Mouse (Mus musculus): ENCODE results near the gene Ctbs. TPM values are rescaled to one million over a fixed set of nuclear protein-coding genes. Genes with fewer than 3 reads are reported as not detected.

Ctbs gene
- polyA plus RNA-seq, 1 experiment from 2014 or later, result 19.0 TPM

- 95% methylated on average over 5 of the region's 5 CpGs for WGBS
- no peak for ATAC-seq (replicated peaks; ENCODE audit: low FRiP score, low read depth)
- DNase-seq (ENCODE audit: low spot score), result no peak
- Histone ChIP-seq H3K9ac (ENCODE audit: low read depth, low read length) (no peak overlapping the region), H3K36me3 (ENCODE audit: insufficient read depth, low read length) (no peaks in the 10 kb centered on the region), H3K4me2 (ENCODE audit: low read length) (peak overlapping the region; percentile 86; the same call in 1 of the 2 replicates), H3K4me1 (replicated peaks; ENCODE audit: insufficient read depth, low read length) (peaks cover 12% of the 10 kb centered on the region; the same call in 1 of the 2 replicates), H3K27ac (no peak overlapping the region), H3K27me3 (ENCODE audit: insufficient read depth, low read length) (no peaks in the 10 kb centered on the region), H3K4me3 (replicated peaks; ENCODE audit: low read depth, low read length) (no peak overlapping the region), H3K9me3 (replicated peaks; ENCODE audit: low read length) (no peaks in the 10 kb centered on the region)
- no peak for TF ChIP-seq CTCF (IDR thresholded peaks at IDR 0.05; ENCODE audit: low read depth)
Measured at GRCm38 (mm10) chr3:146451375-146451774, 1.8 kb downstream of the Ctbs start.

- H3K4me1 ChIP-seq (replicated peaks; ENCODE audit: insufficient read depth, low read length), result no peaks in the 10 kb centered on the region
- H3K9ac ChIP-seq (ENCODE audit: low read depth, low read length), result no peak overlapping the region
- H3K27ac ChIP-seq, result no peak overlapping the region
- H3K27me3 ChIP-seq (ENCODE audit: insufficient read depth, low read length), result no peaks in the 10 kb centered on the region
- H3K36me3 ChIP-seq (ENCODE audit: insufficient read depth, low read length), result no peaks in the 10 kb centered on the region
- TF ChIP-seq CTCF (IDR thresholded peaks at IDR 0.05; ENCODE audit: low read depth), result peak; percentile 49
- 61% methylated on average over 2 of the region's 2 CpGs for WGBS
- no peak overlapping the region for H3K4me3 ChIP-seq (replicated peaks; ENCODE audit: low read depth, low read length)
- ATAC-seq (replicated peaks; ENCODE audit: low FRiP score, low read depth), result no peak
- no peaks in the 10 kb centered on the region for H3K9me3 ChIP-seq (replicated peaks; ENCODE audit: low read length)
- no peak for DNase-seq (ENCODE audit: low spot score)
- H3K4me2 ChIP-seq (ENCODE audit: low read length), result no peak overlapping the region
Measured at GRCm38 (mm10) chr3:146462939-146463338, 13.3 kb downstream of the Ctbs start.

- DNase-seq (ENCODE audit: low spot score) (no peak), ATAC-seq (replicated peaks; ENCODE audit: low FRiP score, low read depth) (no peak)
- H3K4me3 ChIP-seq (replicated peaks; ENCODE audit: low read depth, low read length), result no peak overlapping the region
- no peak overlapping the region for H3K9ac ChIP-seq (ENCODE audit: low read depth, low read length)
- WGBS, result 75% methylated on average over 2 of the region's 2 CpGs
- no peak overlapping the region for H3K27ac ChIP-seq
- no peak overlapping the region for H3K4me2 ChIP-seq (ENCODE audit: low read length)
- H3K27me3 ChIP-seq (ENCODE audit: insufficient read depth, low read length), result no peaks in the 10 kb centered on the region
- no peaks in the 10 kb centered on the region for H3K36me3 ChIP-seq (ENCODE audit: insufficient read depth, low read length)
- TF ChIP-seq CTCF (IDR thresholded peaks at IDR 0.05; ENCODE audit: low read depth), result no peak
- H3K4me1 ChIP-seq (replicated peaks; ENCODE audit: insufficient read depth, low read length), result no peaks in the 10 kb centered on the region
- no peaks in the 10 kb centered on the region for H3K9me3 ChIP-seq (replicated peaks; ENCODE audit: low read length)
Measured at GRCm38 (mm10) chr3:146469226-146469625, 19.6 kb downstream of the Ctbs start.

- no peaks in the 10 kb centered on the region for H3K36me3 ChIP-seq (ENCODE audit: insufficient read depth, low read length)
- 62% methylated on average over 4 of the region's 4 CpGs for WGBS
- no peak for TF ChIP-seq CTCF (IDR thresholded peaks at IDR 0.05; ENCODE audit: low read depth)
- no peak overlapping the region for H3K4me2 ChIP-seq (ENCODE audit: low read length)
- no peak for DNase-seq (ENCODE audit: low spot score)
- no peaks in the 10 kb centered on the region for H3K4me1 ChIP-seq (replicated peaks; ENCODE audit: insufficient read depth, low read length)
- no peak overlapping the region for H3K9ac ChIP-seq (ENCODE audit: low read depth, low read length)
- H3K4me3 ChIP-seq (replicated peaks; ENCODE audit: low read depth, low read length), result no peak overlapping the region
- no peaks in the 10 kb centered on the region for H3K27me3 ChIP-seq (ENCODE audit: insufficient read depth, low read length)
- no peaks in the 10 kb centered on the region for H3K9me3 ChIP-seq (replicated peaks; ENCODE audit: low read length)
- H3K27ac ChIP-seq, result no peak overlapping the region
- ATAC-seq (replicated peaks; ENCODE audit: low FRiP score, low read depth), result no peak
Measured at GRCm38 (mm10) chr3:146472657-146473056, 23.1 kb downstream of the Ctbs start.

- ATAC-seq (replicated peaks; ENCODE audit: low FRiP score, low read depth), result no peak
Measured at GRCm38 (mm10) chr3:146473741-146474140, 24.1 kb downstream of the Ctbs start.

GRCm38 (mm10) chr3:146474428-146474827, 24.8 kb downstream of the Ctbs start:
- Histone ChIP-seq H3K27me3 (ENCODE audit: insufficient read depth, low read length) (no peaks in the 10 kb centered on the region), H3K9me3 (replicated peaks; ENCODE audit: low read length) (no peaks in the 10 kb centered on the region), H3K27ac (no peak overlapping the region), H3K36me3 (ENCODE audit: insufficient read depth, low read length) (no peaks in the 10 kb centered on the region), H3K4me2 (ENCODE audit: low read length) (no peak overlapping the region), H3K4me3 (replicated peaks; ENCODE audit: low read depth, low read length) (no peak overlapping the region), H3K4me1 (replicated peaks; ENCODE audit: insufficient read depth, low read length) (no peaks in the 10 kb centered on the region), H3K9ac (ENCODE audit: low read depth, low read length) (no peak overlapping the region)
- 71% methylated on average over 3 of the region's 3 CpGs for WGBS
- ATAC-seq (replicated peaks; ENCODE audit: low FRiP score, low read depth) (no peak), DNase-seq (ENCODE audit: low spot score) (no peak)
- no peak for TF ChIP-seq CTCF (IDR thresholded peaks at IDR 0.05; ENCODE audit: low read depth)

More at GRCm38 (mm10) chr3:146473741-146474140, 24.1 kb downstream of the Ctbs start:
- H3K4me1 ChIP-seq (replicated peaks; ENCODE audit: insufficient read depth, low read length), result no peaks in the 10 kb centered on the region
- no peak for TF ChIP-seq CTCF (IDR thresholded peaks at IDR 0.05; ENCODE audit: low read depth)
- no peak for DNase-seq (ENCODE audit: low spot score)
- no peaks in the 10 kb centered on the region for H3K27me3 ChIP-seq (ENCODE audit: insufficient read depth, low read length)
- H3K9me3 ChIP-seq (replicated peaks; ENCODE audit: low read length), result no peaks in the 10 kb centered on the region
- H3K4me3 ChIP-seq (replicated peaks; ENCODE audit: low read depth, low read length), result no peak overlapping the region
- H3K27ac ChIP-seq, result no peak overlapping the region
- no peak overlapping the region for H3K9ac ChIP-seq (ENCODE audit: low read depth, low read length)
- no peak overlapping the region for H3K4me2 ChIP-seq (ENCODE audit: low read length)
- no peaks in the 10 kb centered on the region for H3K36me3 ChIP-seq (ENCODE audit: insufficient read depth, low read length)

GRCm38 (mm10) chr3:146482044-146482443, 32.4 kb downstream of the Ctbs start:
- H3K4me1 ChIP-seq (replicated peaks; ENCODE audit: insufficient read depth, low read length), result no peaks in the 10 kb centered on the region
- H3K27me3 ChIP-seq (ENCODE audit: insufficient read depth, low read length), result no peaks in the 10 kb centered on the region
- H3K9ac ChIP-seq (ENCODE audit: low read depth, low read length), result no peak overlapping the region
- H3K4me2 ChIP-seq (ENCODE audit: low read length), result no peak overlapping the region
- H3K4me3 ChIP-seq (replicated peaks; ENCODE audit: low read depth, low read length), result no peak overlapping the region
- H3K9me3 ChIP-seq (replicated peaks; ENCODE audit: low read length), result no peaks in the 10 kb centered on the region
- DNase-seq (ENCODE audit: low spot score), result no peak
- no peaks in the 10 kb centered on the region for H3K36me3 ChIP-seq (ENCODE audit: insufficient read depth, low read length)
- WGBS, result 56% methylated on average over 2 of the region's 2 CpGs
- ATAC-seq (replicated peaks; ENCODE audit: low FRiP score, low read depth), result no peak
- no peak overlapping the region for H3K27ac ChIP-seq
- peak; percentile 52 for TF ChIP-seq CTCF (IDR thresholded peaks at IDR 0.05; ENCODE audit: low read depth)

Measured in kidney, postnatal 0 days (tissue).